Mouse (Mus musculus): ENCODE data around the gene Mif.

DNA sequence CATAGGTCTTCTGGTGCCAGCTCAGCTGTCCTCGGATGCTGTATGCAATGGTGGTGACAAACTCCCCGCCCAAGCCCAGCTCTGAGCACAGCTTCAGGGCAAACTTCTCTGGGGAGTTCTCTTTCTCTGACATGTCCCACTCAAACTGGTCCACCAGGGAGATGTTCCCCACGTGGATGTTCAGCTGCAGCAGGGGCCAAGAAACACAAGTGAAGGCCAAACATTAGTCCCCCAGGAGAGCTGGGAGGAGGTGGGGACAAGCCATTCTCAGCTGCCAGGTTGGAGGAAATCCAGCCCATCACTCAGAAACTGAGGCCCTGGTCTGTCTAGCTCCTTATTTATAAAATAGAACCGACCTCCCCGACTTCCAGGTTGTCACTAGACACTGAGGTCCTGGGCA lies 44.4 kb upstream of the Mif start:
- TF ChIP-seq POLR2A (IDR thresholded peaks at IDR 0.05; ENCODE audit: control insufficient read depth, low read depth, low read length) (no peak), CTCF (IDR thresholded peaks at IDR 0.05; ENCODE audit: control insufficient read depth, insufficient read depth, insufficient replicate concordance, low read depth, low read length) (no peak)
